Mouse (Mus musculus) bone marrow macrophage, adult 2 months (primary cell): ENCODE data around the gene Patl1.

Experiments
- CTCF ChIP-seq: IDR thresholded peaks from 2 replicates; pipeline ENCODE4 v1.5.1; 2012; ENCODE audit warnings: low read depth, mild to moderate bottlenecking, low read length, moderate library complexity
- POLR2A ChIP-seq: IDR thresholded peaks from 2 replicates; pipeline ENCODE4 v1.6.1; 2012; ENCODE audit warnings: mild to moderate bottlenecking, low read depth, low read length, borderline replicate concordance

DNA sequence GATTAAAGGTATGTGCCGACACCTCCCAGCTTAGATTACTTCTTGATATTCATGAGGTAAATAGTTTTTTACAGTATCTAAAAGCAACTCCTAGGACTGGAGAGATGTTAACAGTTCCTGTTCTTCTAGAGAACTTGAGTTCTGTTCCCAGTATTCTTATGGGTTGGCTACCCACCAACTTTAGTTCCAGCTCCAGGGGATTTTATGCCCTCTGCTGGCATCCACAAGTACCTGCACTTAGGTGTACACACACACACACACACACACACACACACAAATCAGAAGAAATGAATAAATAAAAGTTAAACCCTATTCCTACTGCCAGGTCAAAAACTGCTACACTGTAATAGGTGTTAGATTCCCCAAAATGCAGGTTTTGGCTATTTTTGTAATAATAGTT is 52.1 kb downstream of the Patl1 start:
- TF ChIP-seq CTCF (no peak), POLR2A (no peak)
